Mouse (Mus musculus) layer of hippocampus, adult 2 months (tissue): Measurements from ENCODE around the gene Plppr2. TPM values are rescaled to one million over a fixed set of nuclear protein-coding genes. Genes with fewer than 3 reads are reported as not detected.

Experiments
- DNase-seq, 2 experiments: peaks; one replicate each; pipeline ENCODE4 v3.0.0; 2022; ENCODE audit warnings: low spot score in 2 of 2
- H3K27ac ChIP-seq: fragments of 200-600 bp; 2 replicates; pipeline ENCODE4 v1.8.1; 2022
- H3K4me3 ChIP-seq: fragments of 200-600 bp; 2 replicates; pipeline ENCODE4 v1.8.1; 2022; ENCODE audit warnings: mild to moderate bottlenecking
- CTCF ChIP-seq: fragments of 200-600 bp; conservative IDR thresholded peaks from 2 replicates; pipeline ENCODE4 v1.8.1; 2022; ENCODE audit warnings: antibody characterized with exemption, mild to moderate bottlenecking, moderate library complexity
- total RNA-seq, 2 experiments: library from RNA; stranded (reverse); gene quantifications; 2 replicates each; pipeline ENCODE4 v1.2.3; 2021

Plppr2 gene
- total RNA-seq, 2 experiments from 2014 or later = 297 to 300 TPM

GRCm38 (mm10) chr9:21959244-21959643, 22.4 kb downstream of the Plppr2 start:
- TF ChIP-seq CTCF = no peak
- Histone ChIP-seq H3K4me3 (no peak overlapping the region), H3K27ac (no peak overlapping the region)
- DNase-seq = no peak

- Histone ChIP-seq H3K4me3 (no peak overlapping the region), H3K27ac (peak overlapping the region; percentile 62; the same call in 1 of the 2 replicates)
- DNase-seq = no peak
- no peak for TF ChIP-seq CTCF
Measured at GRCm38 (mm10) chr9:21960135-21960534, 23.3 kb downstream of the Plppr2 start.

GRCm38 (mm10) chr9:21960558-21961208, 23.9 kb downstream of the Plppr2 start:
- H3K27ac ChIP-seq = peak overlapping the region; percentile 80; the same call in 1 of the 2 replicates
- H3K4me3 ChIP-seq = peak overlapping the region; percentile 61; the same call in 1 of the 2 replicates
- DNase-seq = no peak
- TF ChIP-seq CTCF = no peak; the same call in 1 of the 2 replicates

- Histone ChIP-seq H3K4me3 (peak overlapping the region; percentile 61), H3K27ac (peak overlapping the region; percentile 80; the same call in 1 of the 2 replicates)
- no peak for TF ChIP-seq CTCF
- DNase-seq = no peak
Measured at GRCm38 (mm10) chr9:21961366-21961980, 24.6 kb downstream of the Plppr2 start.

- no peak for TF ChIP-seq CTCF
- DNase-seq = no peak
- Histone ChIP-seq H3K4me3 (peak overlapping the region; percentile 61), H3K27ac (peak overlapping the region; percentile 80)
Measured at GRCm38 (mm10) chr9:21962010-21962409, 25.2 kb downstream of the Plppr2 start.

- DNase-seq = peak; percentile 75 to 84
Measured at GRCm38 (mm10) chr9:21962416-21963059, 25.7 kb downstream of the Plppr2 start.

GRCm38 (mm10) chr9:21963417-21963816, 26.6 kb downstream of the Plppr2 start, which contains the start of gene Epor:
Epor (minus strand) TSS chr9:21963506.
- peak within 1 kb of the TSS; percentile 80 for H3K27ac ChIP-seq
- TF ChIP-seq CTCF = no peak
- no peak for DNase-seq
- H3K4me3 ChIP-seq = peak within 1 kb of the TSS; percentile 61

More at GRCm38 (mm10) chr9:21962416-21963059, 25.7 kb downstream of the Plppr2 start:
- TF ChIP-seq CTCF = peak; percentile 56
- Histone ChIP-seq H3K4me3 (peak overlapping the region; percentile 61), H3K27ac (peak overlapping the region; percentile 80)

GRCm38 (mm10) chr9:21968883-21969282, 32.0 kb downstream of the Plppr2 start:
- Histone ChIP-seq H3K27ac (no peak overlapping the region), H3K4me3 (no peak overlapping the region)
- no peak for DNase-seq
- no peak for TF ChIP-seq CTCF

- Histone ChIP-seq H3K27ac (no peak overlapping the region), H3K4me3 (no peak overlapping the region)
- no peak for DNase-seq
- TF ChIP-seq CTCF = no peak
Measured at GRCm38 (mm10) chr9:21969304-21969703, 32.5 kb downstream of the Plppr2 start.

- no peak for DNase-seq
- TF ChIP-seq CTCF = no peak
- no peak overlapping the region for H3K27ac ChIP-seq
- no peak overlapping the region for H3K4me3 ChIP-seq
Measured at GRCm38 (mm10) chr9:21976626-21977175, 39.9 kb downstream of the Plppr2 start.

GRCm38 (mm10) chr9:21977331-21977730, 40.5 kb downstream of the Plppr2 start:
- DNase-seq = no peak
- no peak overlapping the region for H3K4me3 ChIP-seq
- H3K27ac ChIP-seq = no peak overlapping the region
- no peak for TF ChIP-seq CTCF

- TF ChIP-seq CTCF = peak; percentile 82
- Histone ChIP-seq H3K27ac (no peak overlapping the region), H3K4me3 (no peak overlapping the region)
- DNase-seq = no peak
Measured at GRCm38 (mm10) chr9:21977972-21978371, 41.1 kb downstream of the Plppr2 start.
